Comparison of ENCODE assay signal across 13 mouse cellular contexts in genomic region chr16:12956416-12956815, GRCm38 (mm10).
"Had no signal": no experiment of that assay in that cellular context is flagged by ENCODE, and none has a peak within 500 bp of the region (broad histone marks: within the 10 kb centered on the region; RNA-seq: fewer than 3 reads in every experiment).

No protein-coding gene starts in this region.

- DNase-seq: kidney, adult 8-10 months; kidney, postnatal 10 days; kidney, postnatal 36 days; left cerebral cortex, postnatal 4 days; liver, embryonic 13.5 days; lung, adult 2 months; lung, postnatal 14 days; lung, postnatal 4 days; retina, postnatal 1 day; right cerebral cortex, postnatal 25 days; spleen, adult 18-20 months; thymus, postnatal 25 days had no signal

- ATAC-seq: midbrain, embryonic 15.5 days had no signal
